Mouse (Mus musculus) ES-Bruce4 (cell line): ENCODE measurements at regions not wholly inside any gene's neighbourhood (a gene's known extent, or its start where the extent isn't known, plus 50 kb on each side); places are given as distances from the start of the nearest gene placed in this dataset.

ENCODE experiments used
- H3K27ac ChIP-seq: 2 replicates; pipeline ENCODE4 v1.5.1; 2012; ENCODE audit warnings: low read length, inconsistent platforms; ENCODE audit not compliant: insufficient read depth
- H3K27me3 ChIP-seq: 2 replicates; pipeline ENCODE4 v1.6.1; 2012; ENCODE audit warnings: mild to moderate bottlenecking, low read length, inconsistent platforms; ENCODE audit not compliant: control insufficient read depth, poor library complexity, insufficient read depth, severe bottlenecking
- H3K36me3 ChIP-seq: 2 replicates; pipeline ENCODE4 v1.6.1; 2012; ENCODE audit warnings: inconsistent platforms, mild to moderate bottlenecking, low read length, moderate library complexity; ENCODE audit not compliant: control insufficient read depth, poor library complexity, insufficient read depth, severe bottlenecking
- H3K4me1 ChIP-seq: one replicate; pipeline ENCODE4 v1.8.1; 2011; ENCODE audit warnings: low read length; ENCODE audit not compliant: control insufficient read depth, insufficient read depth
- H3K4me3 ChIP-seq: 2 replicates; pipeline ENCODE4 v1.5.1; 2011; ENCODE audit warnings: low read depth, mild to moderate bottlenecking, low read length
- H3K9ac ChIP-seq: 2 replicates; pipeline ENCODE4 v1.6.1; 2012; ENCODE audit warnings: low read depth, mild to moderate bottlenecking, inconsistent platforms; ENCODE audit not compliant: poor library complexity, severe bottlenecking
- H3K9me3 ChIP-seq: replicated peaks from 2 replicates; pipeline ENCODE4 v1.6.1; 2012; ENCODE audit warnings: mild to moderate bottlenecking, low read length, inconsistent platforms; ENCODE audit not compliant: control insufficient read depth, poor library complexity, insufficient read depth, severe bottlenecking
- CTCF ChIP-seq: IDR thresholded peaks from one replicate; pipeline ENCODE4 v1.8.1; 2011; ENCODE audit warnings: low read depth, low read length
- EP300 ChIP-seq: IDR thresholded peaks from 2 replicates; pipeline ENCODE4 v1.6.1; 2011; ENCODE audit warnings: low read depth, low read length; ENCODE audit not compliant: insufficient read depth
- POLR2A ChIP-seq: IDR thresholded peaks from one replicate; pipeline ENCODE4 v1.8.1; 2011; ENCODE audit warnings: low read length; ENCODE audit not compliant: insufficient read depth

DNA sequence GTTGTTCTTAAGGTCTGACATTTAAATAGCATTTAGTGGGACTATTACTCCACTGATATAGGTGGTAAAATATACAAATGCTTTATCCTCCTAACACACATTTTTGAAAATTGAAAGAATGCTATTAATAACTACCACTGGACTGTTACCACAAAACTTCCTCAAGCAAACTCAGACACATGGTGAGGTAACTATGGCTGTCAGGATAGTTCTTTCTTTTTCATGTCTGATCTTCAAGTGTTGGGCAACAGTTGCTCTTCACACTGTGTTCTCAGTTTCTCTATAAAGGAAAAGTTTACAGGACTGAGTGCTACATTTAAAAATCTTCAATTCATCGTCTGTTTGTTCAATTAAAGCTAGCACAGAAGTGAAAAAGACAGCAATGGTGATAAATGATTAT, 326.0 kb downstream of the Arl4a start:
- Histone ChIP-seq H3K36me3 (no peaks in the 10 kb centered on the region), H3K4me3 (no peak overlapping the region), H3K27me3 (no peaks in the 10 kb centered on the region), H3K9me3 (no peaks in the 10 kb centered on the region), H3K27ac (no peak overlapping the region), H3K9ac (no peak overlapping the region), H3K4me1 (no peaks in the 10 kb centered on the region)
- no peak for TF ChIP-seq CTCF
- TF ChIP-seq EP300 = no peak
- TF ChIP-seq POLR2A = no peak

DNA sequence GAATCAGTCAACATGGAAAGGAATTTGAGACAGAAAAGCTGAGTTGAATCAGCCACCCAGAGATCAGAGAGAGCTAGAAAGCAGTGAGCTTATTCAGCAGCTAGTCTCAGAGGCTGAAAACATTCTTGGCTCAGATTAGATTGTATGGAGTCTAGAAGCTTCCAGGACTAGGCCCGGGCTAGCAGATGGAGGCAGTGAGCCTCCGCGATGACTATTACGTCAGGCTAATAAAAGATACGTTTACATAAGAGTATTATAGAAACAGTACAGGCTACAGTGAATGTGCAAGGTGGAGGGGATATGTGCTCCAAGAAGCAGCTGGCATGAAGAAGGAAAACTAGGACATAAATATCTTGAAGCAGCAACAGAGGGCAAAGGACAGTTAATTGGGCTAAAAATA, 328.0 kb downstream of the Arl4a start:
- no peak overlapping the region for H3K9ac ChIP-seq
- H3K27me3 ChIP-seq = no peaks in the 10 kb centered on the region
- no peak for TF ChIP-seq CTCF
- TF ChIP-seq POLR2A = no peak
- TF ChIP-seq EP300 = no peak
- H3K4me1 ChIP-seq = no peaks in the 10 kb centered on the region
- no peaks in the 10 kb centered on the region for H3K36me3 ChIP-seq
- no peaks in the 10 kb centered on the region for H3K9me3 ChIP-seq
- no peak overlapping the region for H3K27ac ChIP-seq
- H3K4me3 ChIP-seq = no peak overlapping the region

DNA sequence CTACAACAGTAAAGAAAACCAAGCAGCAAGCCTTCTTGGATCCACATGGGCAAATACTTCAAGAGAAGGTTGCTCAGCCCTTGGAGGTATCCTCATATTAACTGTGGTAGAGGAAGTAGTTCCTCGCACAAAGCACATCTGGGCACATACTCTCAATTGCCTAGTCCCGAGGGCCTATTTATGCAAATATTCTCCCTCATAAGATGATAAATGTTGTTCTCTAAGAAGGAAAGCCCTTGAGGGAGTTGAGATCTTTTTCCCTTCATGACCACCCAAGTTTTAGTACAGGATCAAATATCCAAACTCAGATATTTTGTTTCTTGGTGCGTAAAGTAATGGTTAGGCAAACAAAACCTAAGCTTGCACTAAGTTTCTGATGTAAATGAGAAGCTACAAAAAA, 340.6 kb downstream of the Arl4a start:
- no peaks in the 10 kb centered on the region for H3K36me3 ChIP-seq
- no peaks in the 10 kb centered on the region for H3K27me3 ChIP-seq
- H3K4me1 ChIP-seq = no peaks in the 10 kb centered on the region
- no peak overlapping the region for H3K4me3 ChIP-seq
- no peak overlapping the region for H3K27ac ChIP-seq
- TF ChIP-seq POLR2A = no peak
- TF ChIP-seq EP300 = no peak
- TF ChIP-seq CTCF = no peak
- no peak overlapping the region for H3K9ac ChIP-seq
- no peaks in the 10 kb centered on the region for H3K9me3 ChIP-seq

DNA sequence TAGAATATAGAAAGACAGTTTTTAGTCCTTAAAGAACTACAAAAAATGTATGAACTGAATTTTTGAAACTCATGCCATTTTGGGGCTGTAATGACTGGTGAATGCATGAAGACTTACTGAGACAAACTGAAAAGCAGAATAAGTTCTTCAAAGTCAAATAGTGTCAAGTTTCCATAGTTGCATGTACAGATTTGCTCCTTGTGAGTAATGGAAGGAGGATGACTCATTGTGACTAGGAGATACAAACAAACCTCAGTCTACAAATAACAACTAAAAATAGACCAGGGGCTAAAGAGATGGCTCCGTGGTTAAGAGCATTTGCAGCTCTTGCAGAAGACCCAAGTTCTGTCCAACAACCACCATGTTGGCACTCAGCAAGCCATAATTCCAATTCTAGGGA, 342.5 kb downstream of the Arl4a start:
- Histone ChIP-seq H3K4me1 (no peaks in the 10 kb centered on the region), H3K36me3 (no peaks in the 10 kb centered on the region), H3K4me3 (no peak overlapping the region), H3K9ac (no peak overlapping the region), H3K27me3 (no peaks in the 10 kb centered on the region), H3K27ac (no peak overlapping the region), H3K9me3 (no peaks in the 10 kb centered on the region)
- TF ChIP-seq POLR2A (no peak), CTCF (no peak), EP300 (no peak)

DNA sequence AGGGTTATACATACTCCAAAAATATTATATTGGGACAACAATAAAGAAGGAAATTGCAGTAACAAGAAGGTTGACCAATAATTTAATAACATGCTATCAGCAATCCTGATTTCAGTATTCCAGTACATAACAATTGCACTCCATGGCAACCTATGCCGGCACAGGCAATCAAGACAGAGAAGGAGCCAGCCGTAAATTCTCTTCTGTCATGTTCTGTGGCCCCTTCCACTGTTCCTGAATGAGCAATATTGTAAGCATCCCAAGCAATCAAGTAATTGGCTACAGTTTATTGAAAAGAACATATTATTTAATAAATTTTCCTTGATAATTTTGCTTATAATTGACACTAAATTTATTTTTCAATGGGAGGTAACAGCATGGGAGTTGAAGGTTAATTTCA, 345.8 kb downstream of the Arl4a start:
- Histone ChIP-seq H3K4me1 (no peaks in the 10 kb centered on the region), H3K9ac (no peak overlapping the region), H3K27ac (no peak overlapping the region), H3K4me3 (no peak overlapping the region), H3K27me3 (no peaks in the 10 kb centered on the region), H3K36me3 (no peaks in the 10 kb centered on the region), H3K9me3 (no peaks in the 10 kb centered on the region)
- TF ChIP-seq POLR2A = no peak
- TF ChIP-seq EP300 = no peak
- TF ChIP-seq CTCF = no peak

DNA sequence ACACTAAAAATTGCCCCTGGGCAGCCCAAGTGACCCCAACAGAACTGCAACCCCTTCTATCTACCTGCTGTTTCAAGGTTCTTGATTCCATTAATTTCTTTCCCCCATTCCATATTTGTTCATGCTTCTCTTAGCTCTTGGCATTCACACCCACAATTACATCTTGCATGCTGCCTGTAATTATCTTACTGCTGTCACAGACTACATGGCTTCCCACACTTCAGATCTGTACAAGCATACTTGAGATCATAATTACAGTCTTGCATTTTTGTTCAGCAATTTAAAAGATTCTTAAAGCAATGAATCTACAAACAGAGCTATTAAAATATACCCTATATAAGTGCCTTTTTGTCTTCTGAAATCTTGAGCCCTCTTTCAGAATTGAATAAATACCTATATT, 352.4 kb downstream of the Arl4a start:
- no peaks in the 10 kb centered on the region for H3K9me3 ChIP-seq
- H3K4me1 ChIP-seq = no peaks in the 10 kb centered on the region
- H3K4me3 ChIP-seq = no peak overlapping the region
- no peak overlapping the region for H3K27ac ChIP-seq
- no peak overlapping the region for H3K9ac ChIP-seq
- H3K27me3 ChIP-seq = no peaks in the 10 kb centered on the region
- H3K36me3 ChIP-seq = no peaks in the 10 kb centered on the region
- TF ChIP-seq CTCF = no peak
- TF ChIP-seq POLR2A = no peak
- TF ChIP-seq EP300 = no peak

DNA sequence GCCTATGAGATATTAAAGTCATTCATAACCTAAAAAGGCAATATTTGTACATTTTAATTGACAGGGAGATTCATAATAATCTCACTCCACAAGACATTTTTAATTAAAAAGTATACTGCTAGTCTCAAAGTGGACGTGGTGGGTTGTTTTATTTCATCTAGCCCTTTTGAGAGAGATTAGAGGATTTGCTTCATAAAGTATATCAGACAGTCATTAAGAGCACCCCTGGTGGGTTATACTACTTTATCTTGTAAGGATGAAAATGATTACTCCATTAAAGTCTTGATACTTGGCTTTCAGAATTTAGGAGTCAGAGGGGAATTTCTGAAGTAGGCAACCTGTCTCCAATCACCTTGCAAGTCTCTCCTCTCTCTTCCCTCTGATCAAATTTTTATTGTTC, 355.7 kb downstream of the Arl4a start:
- Histone ChIP-seq H3K9ac (no peak overlapping the region), H3K4me3 (no peak overlapping the region), H3K27ac (no peak overlapping the region), H3K4me1 (no peaks in the 10 kb centered on the region), H3K9me3 (no peaks in the 10 kb centered on the region), H3K36me3 (no peaks in the 10 kb centered on the region), H3K27me3 (no peaks in the 10 kb centered on the region)
- TF ChIP-seq POLR2A (no peak), EP300 (no peak), CTCF (no peak)
